Mouse (Mus musculus): Measurements from ENCODE around the gene Cdpf1. TPM values are rescaled to one million over a fixed set of nuclear protein-coding genes. Genes with fewer than 3 reads are reported as not detected.

The Cdpf1 gene
- total and polyA plus RNA-seq, 3 experiments, result 18.1 to 27.4 (median 26.4) TPM

GRCm38 (mm10) chr15:85788051-85788450 is 23.4 kb downstream of the Cdpf1 start:
- no peak overlapping the region for H3K9ac ChIP-seq (ENCODE audit: insufficient read depth, low read depth)
- TF ChIP-seq POLR2A (IDR thresholded peaks at IDR 0.05; ENCODE audit: low read depth, low read length) (no peak), TCF12 (IDR thresholded peaks at IDR 0.05; ENCODE audit: low read depth, low read length) (no peak), SMC3 (IDR thresholded peaks at IDR 0.05; ENCODE audit: low read depth, low read length) (no peak), MAX (IDR thresholded peaks at IDR 0.05; ENCODE audit: low read length) (no peak), BHLHE40 (IDR thresholded peaks at IDR 0.05; ENCODE audit: low read depth, low read length) (no peak), ELF1 (IDR thresholded peaks at IDR 0.05; ENCODE audit: low read depth, low read length) (no peak), ETS1 (conservative IDR thresholded peaks at IDR 0.05; ENCODE audit: low read depth, low read length) (no peak), PAX5 (IDR thresholded peaks at IDR 0.05; ENCODE audit: low read length) (no peak), ZC3H11A (IDR thresholded peaks at IDR 0.05; ENCODE audit: low read depth, low read length) (no peak), ZMIZ1 (IDR thresholded peaks at IDR 0.05; ENCODE audit: low read depth, low read length) (no peak), JUND (conservative IDR thresholded peaks at IDR 0.05; ENCODE audit: low read depth, low read length) (no peak)
- in situ Hi-C loops (cut with MboI; ENCODE audit: low pct_ligation_motif_present, low pct_unique_long_range_greater_than_20kb, low sequenced_read_pairs), result no loop called here
- H3K4me3 ChIP-seq (replicated peaks in 1 of 3; ENCODE audit: low read depth in 2 of 3, low read length in 2 of 3, poor library complexity in 1 of 3), result no peak overlapping the region
- no peak overlapping the region for H3K27ac ChIP-seq (ENCODE audit: insufficient read depth, low read depth)
- no peaks in the 10 kb centered on the region for H3K36me3 ChIP-seq (replicated peaks in 1 of 2; ENCODE audit: control insufficient read depth in 1 of 2, insufficient read depth in 1 of 2, low read length in 1 of 2)
- no peaks in the 10 kb centered on the region for H3K79me2 ChIP-seq (replicated peaks; ENCODE audit: control insufficient read depth, extremely low read depth, insufficient read depth, poor library complexity, severe bottlenecking)
- peaks cover 4% of the 10 kb centered on the region for H3K9me3 ChIP-seq (replicated peaks; ENCODE audit: low read length)
- H3K27me3 ChIP-seq (replicated peaks), result peaks cover 38% of the 10 kb centered on the region
- H3K4me2 ChIP-seq (ENCODE audit: insufficient read depth, low read depth, poor library complexity, severe bottlenecking), result no peak overlapping the region
- dilution Hi-C loops (cut with MboI; ENCODE audit: extremely low pct_ligation_motif_present, extremely low pct_unique_long_range_greater_than_20kb, low sequenced_read_pairs), result no loop called here
- DNase-seq (ENCODE audit: extremely low read depth), result no peak
- H3K4me1 ChIP-seq (ENCODE audit: control insufficient read depth in 1 of 2, insufficient read depth in 2 of 2), result peaks cover 6% of the 10 kb centered on the region in 2 experiments; a peak in 3 of 4 replicates

- Histone ChIP-seq H3K4me1 (ENCODE audit: control insufficient read depth in 1 of 2, insufficient read depth in 2 of 2) (peaks cover 6% of the 10 kb centered on the region in 2 experiments; a peak in 3 of 4 replicates), H3K36me3 (replicated peaks in 1 of 2; ENCODE audit: control insufficient read depth in 1 of 2, insufficient read depth in 1 of 2, low read length in 1 of 2) (no peaks in the 10 kb centered on the region), H3K27ac (ENCODE audit: insufficient read depth, low read depth) (no peak overlapping the region), H3K4me2 (ENCODE audit: insufficient read depth, low read depth, poor library complexity, severe bottlenecking) (no peak overlapping the region), H3K79me2 (replicated peaks; ENCODE audit: control insufficient read depth, extremely low read depth, insufficient read depth, poor library complexity, severe bottlenecking) (no peaks in the 10 kb centered on the region), H3K27me3 (replicated peaks) (peaks cover 38% of the 10 kb centered on the region), H3K4me3 (replicated peaks in 1 of 3; ENCODE audit: low read depth in 2 of 3, low read length in 2 of 3, poor library complexity in 1 of 3) (no peak overlapping the region), H3K9me3 (replicated peaks; ENCODE audit: low read length) (peaks cover 5% of the 10 kb centered on the region), H3K9ac (ENCODE audit: insufficient read depth, low read depth) (no peak overlapping the region)
- in situ Hi-C loops (cut with MboI; ENCODE audit: low pct_ligation_motif_present, low pct_unique_long_range_greater_than_20kb, low sequenced_read_pairs) (no loop called here), dilution Hi-C loops (cut with MboI; ENCODE audit: extremely low pct_ligation_motif_present, extremely low pct_unique_long_range_greater_than_20kb, low sequenced_read_pairs) (no loop called here)
- TF ChIP-seq BHLHE40 (IDR thresholded peaks at IDR 0.05; ENCODE audit: low read depth, low read length) (no peak), ELF1 (IDR thresholded peaks at IDR 0.05; ENCODE audit: low read depth, low read length) (no peak), ETS1 (conservative IDR thresholded peaks at IDR 0.05; ENCODE audit: low read depth, low read length) (no peak), SMC3 (IDR thresholded peaks at IDR 0.05; ENCODE audit: low read depth, low read length) (no peak), ZC3H11A (IDR thresholded peaks at IDR 0.05; ENCODE audit: low read depth, low read length) (no peak), MAX (IDR thresholded peaks at IDR 0.05; ENCODE audit: low read length) (no peak), TCF12 (IDR thresholded peaks at IDR 0.05; ENCODE audit: low read depth, low read length) (no peak), USF1 (IDR thresholded peaks at IDR 0.05; ENCODE audit: low read depth, low read length) (no peak), MEF2A (IDR thresholded peaks at IDR 0.05; ENCODE audit: borderline replicate concordance, low read depth, low read length) (no peak), TBP (conservative IDR thresholded peaks at IDR 0.05; ENCODE audit: low read depth, low read length) (no peak), RAD21 (IDR thresholded peaks at IDR 0.05; ENCODE audit: low read depth, low read length) (no peak), ZNF384 (IDR thresholded peaks at IDR 0.05; ENCODE audit: low read depth, low read length) (no peak), MXI1 (IDR thresholded peaks at IDR 0.05; ENCODE audit: low read depth, low read length) (no peak), NRF1 (IDR thresholded peaks at IDR 0.05; ENCODE audit: low read depth, low read length) (no peak), RCOR1 (conservative IDR thresholded peaks at IDR 0.05; ENCODE audit: low read depth, low read length) (no peak), MYC (IDR thresholded peaks at IDR 0.05; ENCODE audit: low read depth, low read length) (no peak), CTCF (conservative IDR thresholded peaks at IDR 0.05 in 1 of 2, IDR thresholded peaks at IDR 0.05 in 1 of 2; ENCODE audit: low read depth in 2 of 2, low read length in 2 of 2) (no peak), GABPA (IDR thresholded peaks at IDR 0.05; ENCODE audit: insufficient replicate concordance, low read depth, low read length) (no peak), SIN3A (IDR thresholded peaks at IDR 0.05; ENCODE audit: low read length) (no peak), ZMIZ1 (IDR thresholded peaks at IDR 0.05; ENCODE audit: low read depth, low read length) (no peak)
- no peak for DNase-seq (ENCODE audit: extremely low read depth)
Observed at GRCm38 (mm10) chr15:85787482-85787881, 24.0 kb downstream of the Cdpf1 start.

All from CH12.LX (cell line).